ENCODE assay signal across 26 mouse cellular contexts in the genomic region with DNA sequence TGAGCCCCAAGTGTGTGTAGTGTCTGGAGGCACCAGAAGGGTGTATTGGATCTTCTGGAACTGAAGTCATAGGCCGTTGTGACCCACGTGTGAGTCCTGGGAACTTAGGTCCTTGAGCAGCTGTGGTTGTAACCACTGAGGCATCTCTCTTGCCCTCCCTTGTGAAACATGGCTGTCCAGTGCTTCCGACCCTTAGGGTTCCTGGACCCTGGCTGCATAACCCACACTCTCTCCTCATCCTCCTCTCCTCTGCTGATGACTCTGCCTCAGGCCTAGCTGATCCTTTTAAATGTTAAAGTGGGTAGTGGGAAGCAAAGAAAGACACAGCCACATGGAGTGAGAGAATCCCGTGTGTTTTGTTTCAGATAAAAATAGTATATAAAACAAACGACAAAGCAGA.
"Had no signal": no experiment of that assay in that cellular context is flagged by ENCODE, and none has a peak within 500 bp of the region (broad histone marks: within the 10 kb centered on the region; RNA-seq: fewer than 3 reads in every experiment).

No protein-coding gene starts in this region.

- H3K36me3 ChIP-seq: heart, embryonic 13.5 days; heart, embryonic 15.5 days; hindbrain, embryonic 13.5 days; intestine, embryonic 15.5 days; limb, embryonic 10.5 days; limb, embryonic 12.5 days; liver, embryonic 13.5 days; liver, embryonic 15.5 days had no signal

- H3K4me2 ChIP-seq: heart, embryonic 11.5 days; heart, embryonic 13.5 days; heart, embryonic 15.5 days; hindbrain, embryonic 13.5 days; intestine, embryonic 15.5 days; limb, embryonic 12.5 days; liver, embryonic 11.5 days; liver, embryonic 13.5 days; liver, embryonic 15.5 days had no signal

- ATAC-seq: hindbrain, embryonic 16.5 days; inflammation-experienced regulatory T-cells, adult 6 months; intestine, embryonic 15.5 days; intestine, postnatal 0 days had no signal

- H3K27me3 ChIP-seq: heart, embryonic 15.5 days; hindbrain, embryonic 13.5 days; intestine, embryonic 15.5 days; liver, embryonic 13.5 days; liver, embryonic 15.5 days had no signal

- H3K4me1 ChIP-seq: intestine, embryonic 15.5 days; limb, embryonic 12.5 days; liver, embryonic 13.5 days; liver, embryonic 15.5 days had no signal

- H3K4me3 ChIP-seq: gastrocnemius, adult 2 months; heart, adult 2 months; heart, embryonic 13.5 days; heart, embryonic 15.5 days; hindbrain, embryonic 13.5 days; intestine, embryonic 15.5 days; layer of hippocampus, adult 2 months; left cerebral cortex, adult 2 months; limb, embryonic 10.5 days; limb, embryonic 12.5 days; liver, embryonic 13.5 days; liver, embryonic 15.5 days had no signal

- H3K9me3 ChIP-seq: heart, embryonic 13.5 days; heart, embryonic 15.5 days; hindbrain, embryonic 13.5 days; intestine, embryonic 15.5 days; limb, embryonic 10.5 days; limb, embryonic 12.5 days; liver, embryonic 13.5 days; liver, embryonic 15.5 days had no signal

- DNase-seq: gastrocnemius, adult 2 months; gastrocnemius, postnatal 10 days; gastrocnemius, postnatal 25 days; heart, adult 2 months; heart, postnatal 4 days; kidney, adult 18-20 months; kidney, adult 8-10 months; kidney, postnatal 10 days; kidney, postnatal 25 days; kidney, postnatal 4 days; liver; liver, embryonic 13.5 days had no signal

- H3K9ac ChIP-seq: heart, embryonic 13.5 days; heart, embryonic 15.5 days; hindbrain, embryonic 13.5 days; intestine, embryonic 15.5 days; limb, embryonic 12.5 days; liver, embryonic 13.5 days; liver, embryonic 15.5 days had no signal

- H3K27ac ChIP-seq: gastrocnemius, adult 2 months; heart, adult 2 months; heart, embryonic 13.5 days; heart, embryonic 15.5 days; hindbrain, embryonic 13.5 days; intestine, embryonic 15.5 days; layer of hippocampus, adult 2 months; left cerebral cortex, adult 2 months; limb, embryonic 10.5 days; limb, embryonic 12.5 days; liver, embryonic 13.5 days; liver, embryonic 15.5 days had no signal
